Mouse (Mus musculus) MEL (cell line): ENCODE results near the gene Btbd1.

ENCODE experiments used
- CTCF ChIP-seq, 3 experiments: IDR thresholded peaks in 2 of 3; conservative IDR thresholded peaks in 1 of 3; 2 replicates each; pipeline ENCODE4 v1.5.1; 2011 to 2012; ENCODE audit warnings: low read length in 3 of 3, low read depth in 2 of 3, mild to moderate bottlenecking in 2 of 3, improper control_type of control experiment in 1 of 3, inconsistent platforms in 1 of 3, mixed read lengths in 1 of 3, moderate library complexity in 1 of 3; ENCODE audit not compliant: control insufficient read depth in 1 of 3, insufficient read depth in 1 of 3, poor library complexity in 1 of 3, severe bottlenecking in 1 of 3
- GABPA ChIP-seq: IDR thresholded peaks from 2 replicates; pipeline ENCODE4 v1.6.1; 2012; ENCODE audit warnings: low read depth, mild to moderate bottlenecking, inconsistent platforms, low read length, improper control_type of control experiment, moderate library complexity
- MAX ChIP-seq: IDR thresholded peaks from 2 replicates; pipeline ENCODE4 v1.6.1; 2011; ENCODE audit warnings: low read length, improper control_type of control experiment
- POLR2A ChIP-seq, 2 experiments: IDR thresholded peaks; 2 replicates each; pipeline ENCODE4 v1.6.1; 2011 to 2012; ENCODE audit warnings: low read length in 2 of 2, mild to moderate bottlenecking in 2 of 2, control low read depth in 1 of 2, improper control_type of control experiment in 1 of 2, low read depth in 1 of 2, moderate library complexity in 1 of 2; ENCODE audit not compliant: control insufficient read depth in 1 of 2, insufficient read depth in 1 of 2, poor library complexity in 1 of 2
- SIN3A ChIP-seq: IDR thresholded peaks from 2 replicates; pipeline ENCODE4 v1.6.1; 2012; ENCODE audit warnings: low read length, improper control_type of control experiment, inconsistent platforms
- ZC3H11A ChIP-seq: IDR thresholded peaks from 2 replicates; pipeline ENCODE4 v1.6.1; 2012; ENCODE audit warnings: low read depth, mild to moderate bottlenecking, inconsistent platforms, low read length, improper control_type of control experiment

- TF ChIP-seq GABPA (no peak), MAX (no peak), CTCF (IDR thresholded peaks at IDR 0.05 in 2 of 3, conservative IDR thresholded peaks at IDR 0.05 in 1 of 3; ENCODE audit: control insufficient read depth in 1 of 3, insufficient read depth in 1 of 3, low read depth in 2 of 3, low read length in 3 of 3, poor library complexity in 1 of 3, severe bottlenecking in 1 of 3) (no peak), POLR2A (IDR thresholded peaks at IDR 0.05; ENCODE audit: control insufficient read depth in 1 of 2, insufficient read depth in 1 of 2, low read depth in 1 of 2, low read length in 2 of 2, poor library complexity in 1 of 2) (no peak), ZC3H11A (no peak), SIN3A (no peak)
Measured at GRCm38 (mm10) chr7:81873807-81874206, 44.6 kb upstream of the Btbd1 start.
